Mouse (Mus musculus) stomach, embryonic 14.5 days (tissue): ENCODE measurements around the gene Sorbs2. TPM values are rescaled to one million over a fixed set of nuclear protein-coding genes. Genes with fewer than 3 reads are reported as not detected.

Experiments used
- ATAC-seq: fragments of 200-750 bp; cut with Nextera tagmentation; 2 replicates; pipeline ENCODE4 v1.8.0; 2017; ENCODE audit warnings: low read depth, moderate TSS enrichment; ENCODE audit not compliant: insufficient number of reproducible peaks, insufficient read depth, low FRiP score
- H3K27ac ChIP-seq: fragments of 300-500 bp; sonication (generic); 2 replicates; pipeline ENCODE4 v1.5.1; 2014; ENCODE audit warnings: mild to moderate bottlenecking, low read length, moderate library complexity, mixed read lengths
- H3K27me3 ChIP-seq: fragments of 300-500 bp; sonication (generic); 2 replicates; pipeline ENCODE4 v1.6.1; 2014; ENCODE audit warnings: low read length, control low read depth, mixed read lengths; ENCODE audit not compliant: control insufficient read depth, insufficient read depth
- H3K36me3 ChIP-seq: fragments of 300-500 bp; sonication (generic); 2 replicates; pipeline ENCODE4 v1.6.1; 2014; ENCODE audit warnings: mild to moderate bottlenecking, control low read depth, low read length, moderate library complexity, mixed read lengths; ENCODE audit not compliant: control insufficient read depth, insufficient read depth
- H3K4me1 ChIP-seq: fragments of 300-500 bp; sonication (generic); 2 replicates; pipeline ENCODE4 v1.6.1; 2014; ENCODE audit warnings: low read length, control low read depth, mixed read lengths; ENCODE audit not compliant: control insufficient read depth, insufficient read depth
- H3K4me2 ChIP-seq: fragments of 300-500 bp; sonication (generic); replicated peaks from 2 replicates; pipeline ENCODE4 v1.6.1; 2014; ENCODE audit warnings: low read depth, low read length, control low read depth
- H3K4me3 ChIP-seq: fragments of 300-500 bp; sonication (generic); 2 replicates; pipeline ENCODE4 v1.5.1; 2014; ENCODE audit warnings: low read depth, low read length, control low read depth
- H3K9ac ChIP-seq: fragments of 300-500 bp; sonication (generic); replicated peaks from 2 replicates; pipeline ENCODE4 v1.6.1; 2014; ENCODE audit warnings: low read depth, mild to moderate bottlenecking, control low read depth, low read length, moderate library complexity, mixed read lengths
- H3K9me3 ChIP-seq: fragments of 300-500 bp; sonication (generic); 2 replicates; pipeline ENCODE4 v1.6.1; 2016; ENCODE audit warnings: low read depth, low read length, control low read depth; ENCODE audit not compliant: control insufficient read depth
- WGBS: fragments of 180-500 bp; shearing (Covaris S2); extraction: QIAGEN DNeasy Blood & Tissue Kit; methylation state at CpG from one replicate; pipeline ENCODE4 v1.1.7; 2014; 5-methylcytosine and 5-hydroxymethylcytosine counted together
- polyA plus RNA-seq: library from polyadenylated mRNA; unstranded; fragments of >200 nt; fragmentation: Nextera tagmentation; extraction: Ambion mirVana; gene quantifications from 2 replicates; pipeline ENCODE4 v1.2.1, GENCODE M21; 2014

The Sorbs2 gene
- polyA plus RNA-seq, 1 experiment from 2014 or later = 32.1 TPM

DNA sequence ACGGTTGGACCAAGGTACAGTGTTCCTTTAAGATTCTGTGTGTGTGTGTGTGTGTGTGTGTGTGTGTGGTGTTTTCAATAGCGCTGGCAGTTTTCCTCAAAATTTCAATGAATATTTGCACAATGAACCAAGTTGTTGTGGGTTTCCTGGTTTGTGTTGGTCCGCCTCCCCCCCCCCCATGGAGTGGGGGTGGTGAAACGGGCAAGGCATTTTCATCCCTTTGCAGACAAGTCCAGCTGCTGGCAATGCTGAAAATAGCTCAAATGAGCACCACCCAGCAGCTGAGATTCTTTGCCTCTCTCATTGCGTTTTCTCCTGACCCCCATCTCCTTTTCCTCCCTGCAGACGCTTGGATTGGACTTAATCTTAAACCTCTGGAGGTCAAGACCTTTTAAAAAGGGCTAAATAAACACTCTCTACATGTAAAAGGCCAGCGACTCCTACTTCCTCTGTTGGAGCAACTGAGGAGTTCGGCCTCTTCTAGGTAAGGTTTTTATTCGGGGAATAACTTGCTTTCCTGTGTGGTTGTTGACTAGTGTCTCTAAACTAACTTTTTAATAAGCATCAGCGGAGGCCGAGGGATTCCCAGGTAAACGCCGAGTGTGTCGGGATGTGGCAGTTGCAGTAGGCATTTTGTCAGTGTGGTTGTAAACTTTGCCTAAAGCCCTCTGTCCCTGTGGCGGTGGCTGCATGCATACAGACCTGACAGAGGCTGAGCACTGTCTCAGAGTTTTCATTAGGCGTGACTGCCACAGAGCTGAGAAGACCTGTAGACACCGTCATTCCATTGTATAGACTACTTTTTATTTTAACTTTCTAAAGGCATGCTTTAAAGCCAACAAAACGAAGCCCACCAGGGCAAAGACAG is 151.1 kb downstream of the Sorbs2 start:
- H3K9me3 ChIP-seq = no peaks in the 10 kb centered on the region
- ATAC-seq = peak; percentile 51; the same call in 1 of the 2 replicates
- no peaks in the 10 kb centered on the region for H3K36me3 ChIP-seq
- no peaks in the 10 kb centered on the region for H3K27me3 ChIP-seq
- H3K9ac ChIP-seq = no peak overlapping the region
- peak overlapping the region; percentile 63; the same call in 1 of the 2 replicates for H3K27ac ChIP-seq
- H3K4me1 ChIP-seq = peaks cover 18% of the 10 kb centered on the region; the same call in 1 of the 2 replicates
- peak overlapping the region; percentile 30 for H3K4me2 ChIP-seq
- H3K4me3 ChIP-seq = peak overlapping the region; percentile 5; the same call in 1 of the 2 replicates
- 20% methylated on average over 18 of the region's 18 CpGs for WGBS

DNA sequence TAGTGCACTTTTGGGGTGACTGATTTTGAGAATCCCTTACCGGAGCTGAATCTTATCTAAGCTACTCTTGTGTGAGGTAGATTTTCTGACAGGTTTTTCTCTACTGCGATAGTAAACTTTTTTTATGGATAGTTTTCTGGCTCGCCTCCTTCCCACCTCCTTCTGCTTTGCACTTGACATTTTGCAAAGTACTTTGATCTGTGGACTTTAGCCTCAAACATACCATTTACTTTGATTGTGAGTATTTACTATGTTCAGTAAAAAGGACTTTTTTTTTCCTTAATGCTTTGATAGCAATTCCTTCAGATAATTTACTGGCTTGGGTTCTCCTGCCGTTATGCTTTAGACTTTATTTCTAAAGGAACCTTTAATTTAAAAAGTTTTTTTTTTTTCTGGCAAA is 151.9 kb downstream of the Sorbs2 start:
- 32% methylated on average over 4 of the region's 4 CpGs for WGBS
- no peaks in the 10 kb centered on the region for H3K36me3 ChIP-seq
- 0 out of 2 replicates have a peak overlapping the region, but pooled peaks have one; percentile 14 for H3K4me2 ChIP-seq
- ATAC-seq = no peak; the same call in 1 of the 2 replicates
- H3K9me3 ChIP-seq = no peaks in the 10 kb centered on the region
- peaks cover 18% of the 10 kb centered on the region; the same call in 1 of the 2 replicates for H3K4me1 ChIP-seq
- no peak overlapping the region; the same call in 1 of the 2 replicates for H3K27ac ChIP-seq
- no peak overlapping the region for H3K9ac ChIP-seq
- H3K4me3 ChIP-seq = peak overlapping the region; percentile 5; the same call in 1 of the 2 replicates
- no peaks in the 10 kb centered on the region for H3K27me3 ChIP-seq

GRCm38 (mm10) chr8:45660570-45660969 is 153.0 kb downstream of the Sorbs2 start:
- Histone ChIP-seq H3K36me3 (no peaks in the 10 kb centered on the region), H3K27me3 (no peaks in the 10 kb centered on the region), H3K4me2 (no peak overlapping the region; the same call in 1 of the 2 replicates), H3K9ac (no peak overlapping the region), H3K9me3 (no peaks in the 10 kb centered on the region), H3K27ac (peak overlapping the region; percentile 44; the same call in 1 of the 2 replicates), H3K4me3 (no peak overlapping the region), H3K4me1 (peaks cover 18% of the 10 kb centered on the region; the same call in 1 of the 2 replicates)
- ATAC-seq = no peak
- 42% methylated on average over 12 of the region's 12 CpGs for WGBS

DNA sequence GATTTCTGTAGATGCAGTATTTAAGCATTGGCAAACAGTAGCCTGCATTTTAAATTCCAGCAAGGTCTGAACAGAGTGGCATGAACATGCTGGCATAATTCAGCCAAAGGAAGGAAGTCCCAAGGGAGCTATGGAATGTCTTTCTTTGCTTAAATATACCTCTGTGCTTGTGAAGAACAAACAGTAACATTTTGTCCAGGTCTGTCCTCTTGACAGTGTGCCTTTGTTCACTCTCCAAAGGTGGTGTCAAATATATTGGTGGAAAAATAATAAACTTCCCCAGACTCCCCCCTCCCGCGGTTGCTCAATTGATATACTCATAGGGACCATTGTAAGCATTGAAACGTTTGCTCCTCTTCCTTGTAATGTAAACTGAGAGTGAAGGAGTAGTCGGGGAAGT is 154.0 kb downstream of the Sorbs2 start:
- Histone ChIP-seq H3K27ac (no peak overlapping the region), H3K4me2 (no peak overlapping the region), H3K4me3 (no peak overlapping the region), H3K9me3 (no peaks in the 10 kb centered on the region), H3K36me3 (no peaks in the 10 kb centered on the region), H3K27me3 (no peaks in the 10 kb centered on the region), H3K9ac (no peak overlapping the region), H3K4me1 (peaks cover 18% of the 10 kb centered on the region; the same call in 1 of the 2 replicates)
- whole genome bisulfite sequencing = 23% methylated on average over 4 of the region's 4 CpGs
- ATAC-seq = no peak

GRCm38 (mm10) chr8:45666221-45666620 is 158.6 kb downstream of the Sorbs2 start:
- Histone ChIP-seq H3K4me1 (peaks cover 5% of the 10 kb centered on the region; the same call in 1 of the 2 replicates), H3K27ac (no peak overlapping the region), H3K9me3 (no peaks in the 10 kb centered on the region), H3K4me3 (no peak overlapping the region), H3K27me3 (no peaks in the 10 kb centered on the region), H3K4me2 (no peak overlapping the region), H3K9ac (no peak overlapping the region), H3K36me3 (no peaks in the 10 kb centered on the region)
- 92% methylated on average over 7 of the region's 7 CpGs for WGBS
- ATAC-seq = no peak

DNA sequence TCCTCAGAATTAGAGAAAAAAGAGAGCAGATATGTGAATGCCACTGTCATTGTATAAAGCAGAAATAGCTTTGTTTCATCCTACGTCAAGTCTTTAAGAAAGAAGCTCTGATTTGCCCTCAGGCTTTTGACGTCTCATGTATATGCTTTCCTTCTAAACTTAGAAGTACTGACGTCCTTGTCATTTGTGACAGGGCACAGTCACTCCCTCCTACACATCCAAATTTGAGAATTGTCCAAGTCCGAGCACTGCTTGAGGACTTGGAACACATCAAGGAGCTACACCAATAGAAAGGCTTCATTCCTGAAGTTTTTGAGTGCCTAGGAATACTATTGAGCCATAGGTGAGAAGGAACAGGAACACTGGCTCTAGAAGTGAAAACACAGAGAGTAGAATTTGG is 165.6 kb downstream of the Sorbs2 start:
- no peak for ATAC-seq
- Histone ChIP-seq H3K36me3 (no peaks in the 10 kb centered on the region), H3K9ac (no peak overlapping the region), H3K4me2 (no peak overlapping the region), H3K4me1 (0 out of 2 replicates have a peak, but pooled peaks cover 3% of the 10 kb centered on the region), H3K27ac (no peak overlapping the region), H3K27me3 (no peaks in the 10 kb centered on the region), H3K4me3 (no peak overlapping the region), H3K9me3 (no peaks in the 10 kb centered on the region)
- 90% methylated on average over 4 of the region's 4 CpGs for WGBS

DNA sequence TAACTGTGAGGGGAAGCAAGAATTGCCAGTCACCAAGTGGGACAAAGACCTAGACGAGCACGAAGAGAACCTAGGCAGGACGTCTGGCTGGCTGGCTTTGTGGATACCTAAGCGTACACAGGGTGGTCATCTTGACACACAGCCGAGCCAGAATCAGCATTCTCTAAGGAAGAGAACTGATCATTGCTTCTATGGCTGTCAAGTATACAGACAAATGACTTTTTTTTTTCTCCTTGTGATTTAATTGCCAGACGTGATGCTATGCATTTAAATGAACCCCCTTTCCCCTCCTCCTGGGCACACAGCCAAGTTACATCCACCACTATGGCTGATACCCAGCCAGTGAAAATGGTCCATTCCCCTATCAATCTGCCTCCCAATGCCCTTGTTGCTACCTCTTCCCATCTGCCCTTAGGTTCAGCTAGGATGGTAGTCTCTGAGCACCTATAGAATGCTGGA is 168.3 kb downstream of the Sorbs2 start:
- H3K27me3 ChIP-seq = no peaks in the 10 kb centered on the region
- WGBS = 70% methylated on average over 6 of the region's 6 CpGs
- no peak overlapping the region for H3K4me2 ChIP-seq
- H3K4me1 ChIP-seq = 0 out of 2 replicates have a peak, but pooled peaks cover 3% of the 10 kb centered on the region
- no peaks in the 10 kb centered on the region for H3K9me3 ChIP-seq
- H3K4me3 ChIP-seq = no peak overlapping the region
- H3K9ac ChIP-seq = no peak overlapping the region
- no peaks in the 10 kb centered on the region for H3K36me3 ChIP-seq
- no peak for ATAC-seq
- no peak overlapping the region for H3K27ac ChIP-seq

- 68% methylated on average over 10 of the region's 10 CpGs for WGBS
- Histone ChIP-seq H3K4me1 (0 out of 2 replicates have a peak, but pooled peaks cover 3% of the 10 kb centered on the region), H3K4me3 (no peak overlapping the region), H3K36me3 (no peaks in the 10 kb centered on the region), H3K4me2 (no peak overlapping the region), H3K27me3 (no peaks in the 10 kb centered on the region), H3K27ac (no peak overlapping the region), H3K9ac (no peak overlapping the region), H3K9me3 (no peaks in the 10 kb centered on the region)
- no peak for ATAC-seq
These were observed 169.7 kb downstream of the Sorbs2 start for GRCm38 (mm10) chr8:45677114-45677853.
